Comparison of ENCODE assay signal across 8 mouse cellular contexts in the genomic region with DNA sequence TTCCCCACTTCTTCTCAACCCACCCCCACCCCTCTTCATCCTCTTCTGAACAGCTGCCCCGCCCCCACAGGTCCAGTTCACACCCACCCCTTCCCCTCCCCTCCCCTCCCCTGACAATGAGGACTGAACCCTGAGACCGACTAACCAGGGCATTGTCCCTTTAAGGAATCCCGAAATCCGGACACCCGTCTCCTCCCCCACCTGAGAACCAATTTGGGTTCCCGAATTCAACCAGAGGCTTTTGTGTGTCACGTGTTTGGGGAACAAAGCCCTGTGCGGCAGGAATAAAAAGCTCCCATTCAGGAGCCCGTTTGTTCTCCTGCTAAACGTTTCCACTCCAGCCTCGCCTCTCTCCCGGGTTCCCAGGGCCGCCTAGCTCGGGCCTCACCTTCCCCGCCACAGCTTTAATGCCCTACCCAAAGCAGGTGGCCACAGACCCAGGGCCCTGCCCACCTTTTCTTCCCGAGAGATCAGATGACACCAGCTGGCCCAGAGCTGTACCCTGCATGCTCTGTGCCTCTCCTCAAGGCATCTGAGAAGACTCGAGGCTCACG. TPM values are rescaled to one million over a fixed set of nuclear protein-coding genes. Genes with fewer than 3 reads are reported as not detected.
DNase-seq lines count a peak whose midpoint lies in the region; ATAC-seq and TF ChIP-seq lines count a peak whose summit lies in the region.

No protein-coding gene starts in this region.

- peaks cover 4% of the 10 kb centered on the region; the same call in 1 of the 2 replicates for H3K27me3 ChIP-seq in kidney, embryonic 15.5 days
- H3K27me3 ChIP-seq in kidney, adult 2 months (replicated peaks; ENCODE audit: control insufficient read depth, insufficient read depth, low read length): peaks cover 2% of the 10 kb centered on the region; the same call in 1 of the 2 replicates
- H3K27me3 ChIP-seq in forebrain, embryonic 16.5 days (replicated peaks; ENCODE audit: control insufficient read depth, insufficient read depth, low read length): no peaks in the 10 kb centered on the region
- H3K27me3 ChIP-seq in limb, embryonic 12.5 days: no peaks in the 10 kb centered on the region

- DNase-seq in kidney, adult 2 months: no peak
- peak; percentile 20 for DNase-seq in cerebellum, adult 8-10 months
- DNase-seq in spleen, postnatal 10 days (ENCODE audit: low spot score in 2 of 2): no peak

- 1% methylated on average over 17 of the region's 18 CpGs for WGBS in kidney, embryonic 15.5 days
- WGBS in kidney, adult 2 months: 5% methylated on average over 18 of the region's 18 CpGs
- under 1% methylated on average over 18 of the region's 18 CpGs for WGBS in forebrain, embryonic 16.5 days
- 1% methylated on average over 18 of the region's 18 CpGs for WGBS in limb, embryonic 12.5 days
- WGBS in olfactory bulb, adult 2 months: 5% methylated on average over 18 of the region's 18 CpGs

- ATAC-seq in kidney, embryonic 15.5 days (replicated peaks; ENCODE audit: low FRiP score): peak; percentile 85
- ATAC-seq in forebrain, embryonic 16.5 days: peak; percentile 71
- peak; percentile 47; the same call in 1 of the 2 replicates for ATAC-seq in limb, embryonic 12.5 days (ENCODE audit: insufficient number of reproducible peaks, insufficient read depth, low FRiP score, low TSS enrichment, low read depth)
- ATAC-seq in monocyte, adult 5-6 weeks (replicated peaks; ENCODE audit: insufficient number of reproducible peaks, low FRiP score, low TSS enrichment, poor library complexity, severe bottlenecking): no peak

- H3K4me1 ChIP-seq in kidney, embryonic 15.5 days: peaks cover 28% of the 10 kb centered on the region
- no peaks in the 10 kb centered on the region for H3K4me1 ChIP-seq in kidney, adult 2 months (ENCODE audit: control insufficient read depth, insufficient read depth, low read length)
- peaks cover 22% of the 10 kb centered on the region for H3K4me1 ChIP-seq in forebrain, embryonic 16.5 days (replicated peaks; ENCODE audit: control insufficient read depth, insufficient read depth, low read length)
- H3K4me1 ChIP-seq in limb, embryonic 12.5 days (replicated peaks): peaks cover 14% of the 10 kb centered on the region
- H3K4me1 ChIP-seq in olfactory bulb, adult 2 months (ENCODE audit: control insufficient read depth, insufficient read depth, low read length): peaks cover 15% of the 10 kb centered on the region

- H3K4me3 ChIP-seq in kidney, embryonic 15.5 days (replicated peaks): peak overlapping the region; percentile 23
- H3K4me3 ChIP-seq in kidney, adult 2 months (ENCODE audit: insufficient read depth, low read depth, low read length): no peak overlapping the region
- peak overlapping the region; percentile 25 for H3K4me3 ChIP-seq in forebrain, embryonic 16.5 days (replicated peaks; ENCODE audit: low read length)
- peak overlapping the region; percentile 27 for H3K4me3 ChIP-seq in limb, embryonic 12.5 days (replicated peaks)
- H3K4me3 ChIP-seq in olfactory bulb, adult 2 months (ENCODE audit: insufficient read depth, low read depth, low read length): peak overlapping the region; percentile 19; the same call in 1 of the 2 replicates

- H3K36me3 ChIP-seq in kidney, embryonic 15.5 days: no peaks in the 10 kb centered on the region
- H3K36me3 ChIP-seq in kidney, adult 2 months (ENCODE audit: control insufficient read depth, insufficient read depth, low read length): no peaks in the 10 kb centered on the region
- H3K36me3 ChIP-seq in forebrain, embryonic 16.5 days (ENCODE audit: control insufficient read depth, insufficient read depth): no peaks in the 10 kb centered on the region
- no peaks in the 10 kb centered on the region for H3K36me3 ChIP-seq in limb, embryonic 12.5 days

- peak overlapping the region; percentile 77 for H3K27ac ChIP-seq in kidney, embryonic 15.5 days
- H3K27ac ChIP-seq in kidney, adult 2 months (ENCODE audit: insufficient read depth, low read depth, low read length): no peak overlapping the region
- peak overlapping the region; percentile 94 for H3K27ac ChIP-seq in forebrain, embryonic 16.5 days (ENCODE audit: low read length)
- H3K27ac ChIP-seq in limb, embryonic 12.5 days: peak overlapping the region; percentile 82
- H3K27ac ChIP-seq in olfactory bulb, adult 2 months (ENCODE audit: insufficient read depth, low read depth, low read length): peak overlapping the region; percentile 19; the same call in 1 of the 2 replicates

- no peak for TF ChIP-seq CTCF in kidney, adult 2 months (conservative IDR thresholded peaks at IDR 0.05; ENCODE audit: insufficient read depth, insufficient read length, low read depth, low read length)
- no peak for TF ChIP-seq CTCF in olfactory bulb, adult 2 months (IDR thresholded peaks at IDR 0.05; ENCODE audit: insufficient read depth, low read depth, low read length)

- peak overlapping the region; percentile 55 for H3K4me2 ChIP-seq in kidney, embryonic 15.5 days
- peak overlapping the region; percentile 54 for H3K4me2 ChIP-seq in forebrain, embryonic 16.5 days (ENCODE audit: low read length)
- peak overlapping the region; percentile 57 for H3K4me2 ChIP-seq in limb, embryonic 12.5 days

- TF ChIP-seq POLR2A in kidney, adult 2 months (IDR thresholded peaks at IDR 0.05; ENCODE audit: low read depth, low read length): no peak
- TF ChIP-seq POLR2A in olfactory bulb, adult 2 months (IDR thresholded peaks at IDR 0.05; ENCODE audit: insufficient read depth, low read depth, low read length): no peak

- peak overlapping the region; percentile 35 for H3K9ac ChIP-seq in kidney, embryonic 15.5 days
- peak overlapping the region; percentile 74 for H3K9ac ChIP-seq in forebrain, embryonic 16.5 days (replicated peaks; ENCODE audit: low read depth, low read length)
- H3K9ac ChIP-seq in limb, embryonic 12.5 days (replicated peaks): peak overlapping the region; percentile 56

- no peaks in the 10 kb centered on the region for H3K9me3 ChIP-seq in kidney, embryonic 15.5 days (replicated peaks)
- H3K9me3 ChIP-seq in forebrain, embryonic 16.5 days (ENCODE audit: control insufficient read depth, low read length): no peaks in the 10 kb centered on the region
- no peaks in the 10 kb centered on the region for H3K9me3 ChIP-seq in limb, embryonic 12.5 days

RNA-seq across cellular contexts. Expression of a gene that starts 25.1 kb away (rescaled TPM):
- polyA plus RNA-seq in kidney, embryonic 15.5 days (2015; fragmentation: Nextera tagmentation; extraction: Ambion mirVana): 21.1 and 22.0 TPM in 2 replicates
- 2.0 and 2.5 TPM in 2 replicates for polyA plus RNA-seq in kidney, adult 2 months (2012; rRNA removed)
- polyA plus RNA-seq in forebrain, embryonic 16.5 days (2015; fragmentation: Nextera tagmentation; extraction: Ambion mirVana): 53.9 and 62.2 TPM in 2 replicates
- polyA plus RNA-seq in limb, embryonic 12.5 days (2016; fragmentation: Nextera tagmentation; extraction: Ambion mirVana): 29.4 and 29.5 TPM in 2 replicates
- polyA plus RNA-seq in olfactory bulb, adult 2 months (2012; ENCODE audit: insufficient read depth, insufficient read length, low replicate concordance, missing spikeins): not detected in 2 replicates
- not detected in 3 replicates for total RNA-seq in monocyte, adult 5-6 weeks (2017)

RNA-seq across cellular contexts. Expression of a gene that starts 55.5 kb away (rescaled TPM):
- polyA plus RNA-seq in kidney, embryonic 15.5 days (2015; fragmentation: Nextera tagmentation; extraction: Ambion mirVana): 981 and 995 TPM in 2 replicates
- polyA plus RNA-seq in kidney, adult 2 months (2012; rRNA removed): 4,626 and 5,972 TPM in 2 replicates
- 864 and 925 TPM in 2 replicates for polyA plus RNA-seq in forebrain, embryonic 16.5 days (2015; fragmentation: Nextera tagmentation; extraction: Ambion mirVana)
- polyA plus RNA-seq in limb, embryonic 12.5 days (2016; fragmentation: Nextera tagmentation; extraction: Ambion mirVana): 668 and 680 TPM in 2 replicates
- polyA plus RNA-seq in olfactory bulb, adult 2 months (2012; ENCODE audit: insufficient read depth, insufficient read length, low replicate concordance, missing spikeins): not detected in 2 replicates
- 55.6 to 79.0 TPM (median 64.1 TPM) in 3 replicates for total RNA-seq in monocyte, adult 5-6 weeks (2017)
